12 mouse cellular contexts compared by ENCODE assay signal in the genomic region with DNA sequence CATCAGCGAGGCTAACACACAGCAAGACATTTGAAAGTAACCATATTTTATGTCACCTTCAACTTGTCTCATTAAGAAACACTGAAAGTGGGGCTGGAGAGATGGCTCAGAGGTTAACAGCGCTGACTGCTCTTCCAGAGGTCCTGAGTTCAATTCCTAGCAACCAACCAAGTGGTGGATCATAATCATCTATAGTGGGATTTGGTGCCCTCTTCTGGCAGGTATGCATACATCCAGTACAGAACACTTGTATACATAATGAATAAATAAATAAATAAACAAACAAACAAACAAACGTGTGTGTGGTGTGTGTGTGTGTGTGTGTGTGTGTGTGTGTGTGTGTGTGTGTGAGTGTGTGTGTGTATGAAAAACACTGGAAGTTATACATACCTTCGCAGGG. TPM values are rescaled to one million over a fixed set of nuclear protein-coding genes. Genes with fewer than 3 reads are reported as not detected.
DNase-seq lines count a peak whose midpoint lies in the region; ATAC-seq and TF ChIP-seq lines count a peak whose summit lies in the region.
"Had no signal": no experiment of that assay in that cellular context is flagged by ENCODE, and none has a peak within 500 bp of the region (broad histone marks: within the 10 kb centered on the region; RNA-seq: fewer than 3 reads in every experiment).

No protein-coding gene starts in this region.

- no peaks in the 10 kb centered on the region for H3K27me3 ChIP-seq in embryonic facial prominence, embryonic 11.5 days (ENCODE audit: control insufficient read depth, insufficient read depth, low read length)
- H3K27me3 ChIP-seq in embryonic facial prominence, embryonic 10.5 days (replicated peaks; ENCODE audit: low read depth, poor library complexity, severe bottlenecking) = no peaks in the 10 kb centered on the region
- H3K27me3 ChIP-seq in liver, postnatal 0 days (ENCODE audit: insufficient read depth, low read length) = no peaks in the 10 kb centered on the region
- H3K27me3 ChIP-seq in Patski = no peaks in the 10 kb centered on the region
- H3K27me3 ChIP-seq: embryonic facial prominence, embryonic 12.5 days; limb, embryonic 13.5 days; midbrain, embryonic 15.5 days had no signal

- no peak overlapping the region for H3K4me3 ChIP-seq in embryonic facial prominence, embryonic 11.5 days (ENCODE audit: low read depth, low read length)
- no peak overlapping the region for H3K4me3 ChIP-seq in embryonic facial prominence, embryonic 10.5 days
- H3K4me3 ChIP-seq in liver, postnatal 0 days (ENCODE audit: low read depth, low read length) = no peak overlapping the region
- H3K4me3 ChIP-seq: embryonic facial prominence, embryonic 12.5 days; limb, embryonic 13.5 days; midbrain, embryonic 15.5 days had no signal

- H3K9me3 ChIP-seq in embryonic facial prominence, embryonic 11.5 days (replicated peaks; ENCODE audit: control insufficient read depth, low read length) = no peaks in the 10 kb centered on the region
- no peaks in the 10 kb centered on the region for H3K9me3 ChIP-seq in embryonic facial prominence, embryonic 10.5 days
- H3K9me3 ChIP-seq in liver, postnatal 0 days (ENCODE audit: low read length) = 0 out of 2 replicates have a peak, but pooled peaks cover 5% of the 10 kb centered on the region
- H3K9me3 ChIP-seq: embryonic facial prominence, embryonic 12.5 days; midbrain, embryonic 15.5 days had no signal

- ATAC-seq in embryonic facial prominence, embryonic 11.5 days (replicated peaks; ENCODE audit: insufficient number of reproducible peaks, low FRiP score, low TSS enrichment, low read depth) = no peak
- ATAC-seq in liver, postnatal 0 days = 0 out of 2 replicates have a peak, but pooled peaks have one; percentile 11
- ATAC-seq in Patski = no peak
- ATAC-seq in megakaryocyte-erythroid progenitor cell, adult 5-6 weeks (replicated peaks; ENCODE audit: low FRiP score, low TSS enrichment, poor library complexity, severe bottlenecking) = peak; percentile 79
- ATAC-seq: midbrain, embryonic 15.5 days had no signal

- H3K4me2 ChIP-seq in embryonic facial prominence, embryonic 11.5 days (ENCODE audit: low read depth, low read length) = no peak overlapping the region
- H3K4me2 ChIP-seq in liver, postnatal 0 days (ENCODE audit: low read depth, low read length) = no peak overlapping the region
- H3K4me2 ChIP-seq: embryonic facial prominence, embryonic 12.5 days; limb, embryonic 13.5 days; midbrain, embryonic 15.5 days had no signal

- in situ Hi-C loops in Patski (cut with MboI; ENCODE audit: low pct_unique_long_range_greater_than_20kb) = no loop called here

- no peak overlapping the region for H3K27ac ChIP-seq in embryonic facial prominence, embryonic 11.5 days (replicated peaks; ENCODE audit: low read depth, low read length)
- H3K27ac ChIP-seq in embryonic facial prominence, embryonic 10.5 days (replicated peaks) = no peak overlapping the region
- peak overlapping the region; percentile 74 for H3K27ac ChIP-seq in liver, postnatal 0 days (ENCODE audit: low read depth)
- H3K27ac ChIP-seq: embryonic facial prominence, embryonic 12.5 days; limb, embryonic 13.5 days; midbrain, embryonic 15.5 days had no signal

- 90% methylated on average over 4 of the region's 4 CpGs for WGBS in embryonic facial prominence, embryonic 11.5 days
- WGBS in embryonic facial prominence, embryonic 10.5 days = 86% methylated on average over 4 of the region's 4 CpGs
- whole genome bisulfite sequencing in liver, postnatal 0 days (ENCODE audit: insufficient replicate concordance) = 73% methylated on average over 4 of the region's 4 CpGs

- peak; percentile 15 for DNase-seq in embryonic facial prominence, embryonic 11.5 days (ENCODE audit: low spot score)
- DNase-seq in embryonic facial prominence, embryonic 10.5 days (ENCODE audit: low spot score) = no peak
- DNase-seq in liver, postnatal 0 days = no peak
- no peak for DNase-seq in liver
- no peak for DNase-seq in Patski (ENCODE audit: low read depth, low spot score)
- no peak for DNase-seq in adrenal gland, postnatal 14 days
- DNase-seq in spleen, postnatal 4 days (ENCODE audit: low spot score in 2 of 2) = no peak
- DNase-seq: heart, postnatal 36 days had no signal

- no peak for TF ChIP-seq EP300 in liver, postnatal 0 days (IDR thresholded peaks at IDR 0.05; ENCODE audit: low read depth)

- no peak overlapping the region for H3K9ac ChIP-seq in embryonic facial prominence, embryonic 11.5 days (replicated peaks; ENCODE audit: low read length)
- H3K9ac ChIP-seq in liver, postnatal 0 days (replicated peaks) = no peak overlapping the region
- H3K9ac ChIP-seq: embryonic facial prominence, embryonic 12.5 days; limb, embryonic 13.5 days; midbrain, embryonic 15.5 days had no signal

- H3K4me1 ChIP-seq in embryonic facial prominence, embryonic 11.5 days (ENCODE audit: control insufficient read depth, insufficient read depth, low read length) = no peaks in the 10 kb centered on the region
- H3K4me1 ChIP-seq in embryonic facial prominence, embryonic 10.5 days = no peaks in the 10 kb centered on the region
- H3K4me1 ChIP-seq in liver, postnatal 0 days (ENCODE audit: insufficient read depth) = no peaks in the 10 kb centered on the region
- H3K4me1 ChIP-seq: embryonic facial prominence, embryonic 12.5 days; limb, embryonic 13.5 days; midbrain, embryonic 15.5 days had no signal

- H3K36me3 ChIP-seq in embryonic facial prominence, embryonic 11.5 days (replicated peaks; ENCODE audit: control insufficient read depth, insufficient read depth, low read depth, low read length) = no peaks in the 10 kb centered on the region
- H3K36me3 ChIP-seq in embryonic facial prominence, embryonic 10.5 days (replicated peaks) = peaks cover 87% of the 10 kb centered on the region
- peaks cover 30% of the 10 kb centered on the region for H3K36me3 ChIP-seq in liver, postnatal 0 days (replicated peaks; ENCODE audit: insufficient read depth, low read length)

- CTCF ChIA-PET in Patski (lab: Charles Lee) = interaction anchor here (2.6 kb wide), 1 partner anchor 10 kb away, joined by 12 read pairs; no protein-coding TSS in a partner anchor

- peak; percentile 46 for TF ChIP-seq CTCF in liver, postnatal 0 days (IDR thresholded peaks at IDR 0.05; ENCODE audit: low read depth)
- peak; percentile 40 for TF ChIP-seq CTCF in Patski (IDR thresholded peaks at IDR 0.05)

- POLR2A ChIA-PET in Patski (lab: Charles Lee) = interaction anchor here (0.7 kb wide), 1 partner anchor 112 kb away, joined by 3 read pairs; no protein-coding TSS in a partner anchor

RNA-seq across cellular contexts. Expression of gene Paip1, which starts 39.6 kb away (rescaled TPM):
- polyA plus RNA-seq in embryonic facial prominence, embryonic 11.5 days (2014; fragmentation: Nextera tagmentation; extraction: Ambion mirVana) = 112 and 126 TPM in 2 replicates
- polyA plus RNA-seq in embryonic facial prominence, embryonic 10.5 days (2016; fragmentation: Nextera tagmentation; extraction: Ambion mirVana) = 114 and 117 TPM in 2 replicates
- 34.1 and 39.7 TPM in 2 replicates for polyA plus RNA-seq in liver, postnatal 0 days (2015; fragmentation: Nextera tagmentation; extraction: Ambion mirVana)
- polyA plus RNA-seq in Patski (2021) = 120 TPM
- 28.0 and 32.2 TPM in 2 replicates for total RNA-seq in megakaryocyte-erythroid progenitor cell, adult 5-6 weeks (2014; fragmentation: Nextera tagmentation)
- 46.3 and 55.2 TPM in 2 replicates for total RNA-seq in megakaryocyte-erythroid progenitor cell, adult 5-6 weeks (2017)
- 106 and 119 TPM in 2 replicates for total RNA-seq in adrenal gland, postnatal 14 days (2021)

Comparison
In these comparisons a context has a peak if more than half of its experiments do, and no peak if none do; other contexts are left out.
1. ATAC-seq: peak in liver, postnatal 0 days (single experiment) and megakaryocyte-erythroid progenitor cell, adult 5-6 weeks (single experiment); none in embryonic facial prominence, embryonic 11.5 days (single experiment) and Patski (single experiment).